Mouse (Mus musculus) natural killer cell, adult 2 months (primary cell): ENCODE measurements around the gene Foxn1.

Experiments used
- DNase-seq, 2 experiments: peaks; one replicate each; pipeline ENCODE4 v3.0.0; 2022; ENCODE audit warnings: low spot score in 2 of 2

The Foxn1 gene

DNA sequence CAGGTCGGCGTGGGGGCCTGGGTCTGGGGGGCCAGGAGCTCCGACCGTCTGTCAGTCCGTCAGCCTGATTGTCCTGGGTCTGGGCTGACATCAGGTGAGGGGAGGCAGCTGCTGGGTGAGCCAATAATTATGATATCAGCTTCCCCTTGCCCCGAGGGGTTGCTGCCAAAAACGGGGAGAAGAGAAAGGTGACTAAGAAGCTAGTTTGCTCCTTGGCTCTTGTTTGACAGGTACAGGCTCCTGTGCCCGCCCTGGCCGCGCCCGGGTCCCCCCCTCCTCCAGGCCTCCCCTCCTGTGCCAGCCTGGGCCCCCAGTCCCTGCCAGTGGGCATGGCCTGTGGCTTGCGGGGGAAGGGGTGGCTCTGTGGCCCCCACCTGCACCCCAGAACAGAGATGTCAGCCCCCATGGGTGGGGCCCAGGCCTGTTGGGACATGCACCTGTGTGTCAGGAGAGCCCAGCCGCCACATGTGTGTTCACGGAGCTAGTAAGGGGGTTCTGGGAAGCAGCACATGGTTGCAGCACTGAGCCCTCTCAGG is at the start of gene Foxn1:
Foxn1 (minus strand) TSS at position 51 of the 536 bp plus-strand sequence.
- no peak for DNase-seq

DNA sequence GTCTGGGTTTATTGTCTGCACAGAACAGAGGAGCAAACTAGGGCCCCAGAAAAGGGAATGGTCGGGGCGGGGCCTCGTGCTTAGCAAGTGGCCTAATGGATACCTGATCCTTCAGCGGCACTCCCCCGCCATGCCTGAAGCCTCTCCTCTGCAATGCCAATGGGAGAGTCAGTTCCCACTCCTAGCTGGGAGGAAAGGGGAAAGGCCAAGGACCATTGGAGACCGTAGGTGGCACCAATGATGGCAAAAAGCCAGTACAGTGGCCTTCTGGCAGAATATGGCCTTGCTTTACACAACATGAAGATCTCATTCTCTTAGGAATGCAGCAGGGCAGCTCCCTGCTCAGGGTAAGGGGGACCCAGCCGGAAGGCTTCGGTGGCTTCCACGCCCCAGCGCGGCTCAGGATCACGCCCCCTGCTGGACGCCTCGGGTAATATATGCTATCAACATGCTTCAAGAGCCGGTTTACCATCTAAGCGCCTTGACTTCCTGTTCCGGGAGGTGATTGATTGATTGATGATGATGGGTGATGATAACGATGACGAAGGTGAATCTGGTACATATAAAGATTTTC is 49.5 kb upstream of the Foxn1 start:
- DNase-seq, result peak; percentile 33 to 44

GRCm38 (mm10) chr11:78434052-78434451 is 47.7 kb upstream of the Foxn1 start:
- DNase-seq, result no peak

DNA sequence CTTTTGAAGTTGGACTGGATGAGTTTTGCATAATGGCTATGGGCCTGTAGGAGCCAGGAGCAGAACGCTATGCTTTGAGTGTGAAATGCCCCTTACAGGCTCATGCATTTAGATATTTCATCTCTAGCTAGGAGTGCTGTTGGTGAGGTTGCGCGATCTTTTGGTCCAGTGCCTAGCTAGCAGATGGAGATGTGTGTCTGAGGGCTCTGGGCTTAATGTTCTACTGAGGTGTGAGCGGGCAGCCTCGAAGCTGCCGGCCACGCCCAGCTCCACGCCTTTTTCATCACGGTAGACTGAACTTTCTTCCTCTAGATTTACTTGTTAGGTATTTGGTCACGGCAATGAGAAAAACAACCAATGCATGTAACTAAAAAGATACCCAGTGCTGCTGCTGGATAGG is 44.8 kb upstream of the Foxn1 start:
- no peak for DNase-seq

GRCm38 (mm10) chr11:78430195-78430878 is 44.0 kb upstream of the Foxn1 start:
- no peak for DNase-seq

DNA sequence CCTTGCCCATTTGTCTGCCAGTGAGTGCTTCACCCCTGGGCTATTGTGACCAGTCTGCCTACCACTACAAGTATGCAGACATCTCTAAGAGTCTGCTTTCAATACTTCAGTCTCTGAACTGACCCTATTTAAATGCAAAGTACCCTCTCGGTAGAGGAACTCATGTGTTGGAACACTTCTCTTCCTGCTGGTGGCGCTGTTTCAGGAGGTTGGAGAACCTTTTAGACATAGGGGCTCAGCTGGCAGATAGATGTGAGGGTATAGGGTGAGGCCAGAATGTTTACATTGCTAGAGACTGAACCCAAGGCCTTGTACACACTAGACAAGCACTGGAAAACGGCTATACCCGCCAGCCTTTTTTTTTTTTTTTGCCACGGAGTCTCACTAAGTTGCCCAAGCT is 42.0 kb upstream of the Foxn1 start:
- DNase-seq, result no peak

GRCm38 (mm10) chr11:78427655-78428054 is 41.3 kb upstream of the Foxn1 start:
- DNase-seq, result no peak

DNA sequence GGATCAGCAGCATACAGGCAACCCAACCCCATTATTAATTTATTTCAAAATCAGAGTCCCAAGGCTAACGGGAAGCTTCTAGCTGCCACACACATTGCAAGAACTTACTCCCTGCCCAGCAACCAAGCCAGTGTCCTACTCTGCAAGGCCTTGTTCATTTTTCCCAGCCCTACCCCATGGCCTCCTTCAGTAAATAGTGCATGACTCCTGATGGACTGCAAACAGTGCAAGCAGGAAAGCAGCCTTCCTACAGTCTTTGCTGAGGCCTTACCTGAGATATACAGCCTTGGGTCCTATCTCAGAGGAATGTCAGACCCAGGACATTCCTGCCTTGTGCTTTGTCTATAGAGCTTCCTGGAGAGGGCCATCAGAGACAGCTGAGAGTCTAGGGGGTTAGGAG is 39.2 kb upstream of the Foxn1 start:
- DNase-seq, result no peak

DNA sequence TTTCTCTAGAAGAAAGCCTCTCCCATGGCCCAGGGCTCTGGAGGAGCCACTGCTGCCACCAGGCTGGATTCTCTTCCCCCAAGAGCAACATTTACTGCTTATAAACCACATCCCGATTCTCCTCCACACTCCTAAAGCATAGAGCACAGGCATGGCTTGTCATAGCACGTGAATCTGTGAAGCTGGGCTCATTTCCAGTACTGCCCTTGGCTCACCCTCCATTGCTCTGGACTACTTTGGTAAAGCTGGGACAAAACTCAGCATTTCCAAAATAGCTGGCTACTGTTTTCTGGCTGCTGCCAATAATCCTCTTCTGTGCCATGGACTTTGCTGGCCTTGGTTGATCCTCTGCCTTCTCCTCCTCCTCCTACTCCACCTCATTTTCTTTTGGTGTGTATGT is 38.0 kb upstream of the Foxn1 start:
- no peak for DNase-seq

GRCm38 (mm10) chr11:78422055-78422819 is 35.9 kb upstream of the Foxn1 start, which contains the start of gene Slc13a2:
Slc13a2 (minus strand) TSS chr11:78422217.
- no peak for DNase-seq

- no peak for DNase-seq
Observed at GRCm38 (mm10) chr11:78421201-78422009, 35.0 kb upstream of the Foxn1 start.

DNA sequence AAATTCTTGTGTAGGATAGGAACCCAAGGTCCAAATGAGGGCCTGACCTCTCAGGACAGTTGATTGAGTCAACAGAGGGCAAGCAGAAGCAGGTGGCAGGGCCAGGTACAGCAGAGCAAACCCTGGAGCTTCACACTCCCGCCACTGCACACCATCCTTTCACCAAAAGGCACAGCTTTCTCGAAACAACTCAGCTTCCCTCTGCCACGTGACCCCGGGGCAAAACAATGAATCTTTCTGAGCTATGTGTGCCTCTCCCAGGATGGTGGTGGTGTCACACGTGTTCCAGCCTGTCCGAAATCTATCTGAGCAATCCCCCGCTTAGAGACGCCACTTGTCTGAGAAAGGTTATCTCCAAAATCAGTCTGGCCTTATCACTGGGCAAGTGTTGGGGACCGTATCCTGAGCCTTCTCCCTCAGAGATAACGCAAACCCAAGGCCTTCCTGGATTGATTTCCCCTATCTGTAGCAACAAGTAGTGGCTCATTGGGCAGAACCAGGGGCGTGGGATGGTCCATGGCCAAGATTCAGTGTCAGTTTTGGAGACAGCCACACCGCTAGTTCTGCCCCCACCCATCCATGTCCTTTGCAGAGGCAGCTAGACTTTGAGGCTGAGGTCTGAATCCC is 34.0 kb upstream of the Foxn1 start:
- no peak for DNase-seq

DNA sequence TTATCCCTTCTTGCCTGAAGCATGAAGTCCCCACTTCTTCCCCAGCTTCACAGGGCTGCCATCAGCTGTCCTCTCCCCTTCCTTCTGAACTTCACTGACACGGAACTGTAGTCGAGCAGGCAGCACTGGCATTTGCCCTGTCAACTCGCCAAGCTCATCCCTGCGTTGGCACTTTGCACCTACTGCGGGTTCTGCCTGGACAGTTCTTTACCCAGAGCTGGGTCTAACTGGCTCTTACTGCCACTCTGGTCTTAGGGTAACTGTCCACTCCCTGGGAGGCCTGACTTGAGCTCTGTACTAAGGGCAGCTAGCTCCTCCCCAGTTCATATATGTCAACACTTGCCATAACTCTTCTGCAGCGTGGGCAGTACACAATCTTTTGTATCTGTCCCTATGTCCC is 30.5 kb upstream of the Foxn1 start:
- DNase-seq, result no peak

DNA sequence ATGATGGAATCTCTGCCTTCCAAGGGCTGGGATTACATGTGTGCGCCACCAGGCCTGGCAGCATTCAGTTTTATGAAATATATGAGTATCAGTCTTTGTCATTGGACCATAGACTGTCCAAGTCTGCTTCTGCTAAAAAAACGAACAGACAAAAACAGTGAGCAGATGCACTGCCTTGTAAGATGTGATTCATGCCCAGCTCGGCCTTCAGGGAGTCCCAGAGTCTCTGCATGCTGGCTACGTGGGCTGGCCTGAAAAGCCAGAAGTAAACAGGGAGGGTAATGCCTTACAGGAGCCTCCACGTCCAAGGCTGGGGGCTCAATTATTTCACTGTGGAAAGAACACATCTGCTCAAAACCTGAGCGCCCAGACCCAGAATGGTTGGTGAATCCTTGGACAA is 26.5 kb upstream of the Foxn1 start:
- no peak for DNase-seq

- DNase-seq, result no peak
Observed at GRCm38 (mm10) chr11:78412324-78412850, 26.0 kb upstream of the Foxn1 start.

DNA sequence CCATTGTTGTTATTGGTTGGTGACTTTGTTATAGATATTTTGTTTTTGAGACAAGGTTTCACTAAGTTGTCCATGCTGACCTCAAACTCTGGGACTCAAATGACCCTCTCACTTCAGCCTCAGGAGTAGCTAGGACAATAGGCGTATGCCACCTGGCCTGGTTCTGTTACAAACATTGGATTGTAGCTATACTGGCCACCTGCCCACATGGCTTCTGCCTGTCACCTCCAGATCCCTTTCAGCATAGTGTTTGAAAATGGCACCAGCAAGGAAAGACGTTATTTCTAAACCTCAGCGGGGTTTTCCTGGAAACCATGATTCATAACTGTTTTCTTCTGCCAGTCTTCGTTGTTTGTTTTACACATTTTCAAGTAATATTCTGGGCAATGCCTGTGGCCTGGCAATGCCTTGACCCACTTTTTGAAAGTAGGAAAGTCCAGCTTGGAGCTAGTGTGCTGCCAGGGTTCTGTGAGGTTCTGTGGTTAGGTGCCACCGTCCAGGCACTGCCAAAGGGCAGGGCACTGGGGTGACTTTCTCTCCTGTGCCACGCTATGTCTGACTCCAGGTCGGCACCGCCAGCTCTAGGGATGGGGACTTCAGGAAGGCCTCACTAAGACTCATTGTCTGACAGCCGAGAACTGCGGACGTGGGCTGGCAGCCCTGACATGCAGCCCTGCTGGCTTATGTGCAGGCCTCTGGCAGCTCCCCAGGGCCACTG is 25.4 kb upstream of the Foxn1 start:
- DNase-seq, result no peak

GRCm38 (mm10) chr11:78408256-78409240 is 22.2 kb upstream of the Foxn1 start:
- no peak for DNase-seq

DNA sequence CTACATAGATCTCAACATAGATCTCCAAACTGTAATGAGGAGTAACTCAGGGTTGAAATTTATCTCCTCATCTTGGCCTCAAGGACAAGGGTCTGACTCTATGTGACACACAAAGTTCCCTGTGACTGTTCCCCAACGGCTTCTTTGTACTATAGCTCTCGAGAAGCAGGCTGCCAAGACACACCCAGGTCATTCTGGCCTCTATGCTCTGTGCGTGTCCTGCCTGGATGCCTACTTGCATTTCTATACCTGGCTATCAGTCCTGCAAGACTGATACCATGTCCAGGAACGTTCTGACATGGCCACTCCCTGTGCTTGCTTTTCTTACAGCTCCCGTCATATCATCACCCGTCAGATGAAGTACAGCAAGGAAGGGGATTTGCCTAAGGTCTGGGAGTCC is 15.7 kb upstream of the Foxn1 start:
- no peak for DNase-seq

GRCm38 (mm10) chr11:78401469-78401868 is 15.1 kb upstream of the Foxn1 start:
- no peak for DNase-seq
